Mouse (Mus musculus): ENCODE measurements around the gene Rere. TPM values are rescaled to one million over a fixed set of nuclear protein-coding genes. Genes with fewer than 3 reads are reported as not detected.

Rere gene
- total RNA-seq, 1 experiment: 21.7 TPM

- Histone ChIP-seq H3K9ac (ENCODE audit: insufficient read depth, low read depth, low read length, poor library complexity, severe bottlenecking) (no peak overlapping the region), H3K36me3 (ENCODE audit: control insufficient read depth, insufficient read depth, low read length, poor library complexity, severe bottlenecking) (no peaks in the 10 kb centered on the region), H3K27ac (ENCODE audit: insufficient read depth, low read depth, low read length, poor library complexity, severe bottlenecking) (no peak overlapping the region), H3K4me1 (ENCODE audit: control insufficient read depth in 2 of 2, insufficient read depth in 2 of 2, low read length in 2 of 2, poor library complexity in 1 of 2) (peaks cover 0 to 7% of the 10 kb centered on the region in 2 experiments; a peak in 1 of 4 replicates), H3K9me3 (ENCODE audit: control insufficient read depth, insufficient read depth, low read depth, low read length) (no peaks in the 10 kb centered on the region), H3K4me3 (ENCODE audit: insufficient read depth in 1 of 2, low read depth in 1 of 2, low read length in 2 of 2, poor library complexity in 1 of 2, severe bottlenecking in 1 of 2) (no peak overlapping the region)
- no peak for TF ChIP-seq HCFC1 (IDR thresholded peaks at IDR 0.05; ENCODE audit: borderline replicate concordance, insufficient read depth, low read length)
- TF ChIP-seq CHD2 (IDR thresholded peaks at IDR 0.05; ENCODE audit: low read depth, low read length): no peak
- TF ChIP-seq ZC3H11A (IDR thresholded peaks at IDR 0.05; ENCODE audit: borderline replicate concordance, low read depth, low read length): no peak
- TF ChIP-seq MAFK (IDR thresholded peaks at IDR 0.05; ENCODE audit: insufficient read depth, low read depth, low read length): no peak
- TF ChIP-seq ZNF384 (IDR thresholded peaks at IDR 0.05; ENCODE audit: low read depth, low read length): no peak
- DNase-seq (ENCODE audit: low read depth, low spot score): no peak
- in situ Hi-C loops (cut with MboI; ENCODE audit: low sequenced_read_pairs in 2 of 2, unreplicated experiment in 2 of 2): no loop called here
These were observed 21.3 kb downstream of the Rere start for GRCm38 (mm10) chr4:150302726-150303125.

- Histone ChIP-seq H3K4me3 (ENCODE audit: insufficient read depth in 1 of 2, low read depth in 1 of 2, low read length in 2 of 2, poor library complexity in 1 of 2, severe bottlenecking in 1 of 2) (no peak overlapping the region), H3K27ac (ENCODE audit: insufficient read depth, low read depth, low read length, poor library complexity, severe bottlenecking) (no peak overlapping the region), H3K9me3 (ENCODE audit: control insufficient read depth, insufficient read depth, low read depth, low read length) (no peaks in the 10 kb centered on the region), H3K4me1 (ENCODE audit: control insufficient read depth in 2 of 2, insufficient read depth in 2 of 2, low read length in 2 of 2, poor library complexity in 1 of 2) (peaks cover 0 to 9% of the 10 kb centered on the region in 2 experiments; a peak in 1 of 4 replicates), H3K36me3 (ENCODE audit: control insufficient read depth, insufficient read depth, low read length, poor library complexity, severe bottlenecking) (no peaks in the 10 kb centered on the region), H3K9ac (ENCODE audit: insufficient read depth, low read depth, low read length, poor library complexity, severe bottlenecking) (no peak overlapping the region)
- TF ChIP-seq HCFC1 (IDR thresholded peaks at IDR 0.05; ENCODE audit: borderline replicate concordance, insufficient read depth, low read length) (no peak), ZC3H11A (IDR thresholded peaks at IDR 0.05; ENCODE audit: borderline replicate concordance, low read depth, low read length) (no peak), CHD2 (IDR thresholded peaks at IDR 0.05; ENCODE audit: low read depth, low read length) (no peak), ZNF384 (IDR thresholded peaks at IDR 0.05; ENCODE audit: low read depth, low read length) (no peak), MAFK (IDR thresholded peaks at IDR 0.05; ENCODE audit: insufficient read depth, low read depth, low read length) (no peak)
- in situ Hi-C loops (cut with MboI; ENCODE audit: low sequenced_read_pairs in 2 of 2, unreplicated experiment in 2 of 2): no loop called here
- DNase-seq (ENCODE audit: low read depth, low spot score): no peak
These were observed 25.3 kb downstream of the Rere start for GRCm38 (mm10) chr4:150306701-150307100.

GRCm38 (mm10) chr4:150307226-150307625, 25.8 kb downstream of the Rere start:
- H3K9me3 ChIP-seq (ENCODE audit: control insufficient read depth, insufficient read depth, low read depth, low read length): no peaks in the 10 kb centered on the region
- no peak for DNase-seq (ENCODE audit: low read depth, low spot score)
- H3K4me1 ChIP-seq (ENCODE audit: control insufficient read depth in 2 of 2, insufficient read depth in 2 of 2, low read length in 2 of 2, poor library complexity in 1 of 2): peaks cover 0 to 9% of the 10 kb centered on the region in 2 experiments; a peak in 1 of 4 replicates
- TF ChIP-seq CHD2 (IDR thresholded peaks at IDR 0.05; ENCODE audit: low read depth, low read length) (no peak), HCFC1 (IDR thresholded peaks at IDR 0.05; ENCODE audit: borderline replicate concordance, insufficient read depth, low read length) (no peak), MAFK (IDR thresholded peaks at IDR 0.05; ENCODE audit: insufficient read depth, low read depth, low read length) (no peak), ZNF384 (IDR thresholded peaks at IDR 0.05; ENCODE audit: low read depth, low read length) (no peak), ZC3H11A (IDR thresholded peaks at IDR 0.05; ENCODE audit: borderline replicate concordance, low read depth, low read length) (no peak)
- no peaks in the 10 kb centered on the region for H3K36me3 ChIP-seq (ENCODE audit: control insufficient read depth, insufficient read depth, low read length, poor library complexity, severe bottlenecking)
- no peak overlapping the region for H3K4me3 ChIP-seq (ENCODE audit: insufficient read depth in 1 of 2, low read depth in 1 of 2, low read length in 2 of 2, poor library complexity in 1 of 2, severe bottlenecking in 1 of 2)
- in situ Hi-C loops (cut with MboI; ENCODE audit: low sequenced_read_pairs in 2 of 2, unreplicated experiment in 2 of 2): no loop called here
- no peak overlapping the region for H3K27ac ChIP-seq (ENCODE audit: insufficient read depth, low read depth, low read length, poor library complexity, severe bottlenecking)
- no peak overlapping the region for H3K9ac ChIP-seq (ENCODE audit: insufficient read depth, low read depth, low read length, poor library complexity, severe bottlenecking)

GRCm38 (mm10) chr4:150311431-150311830, 30.0 kb downstream of the Rere start:
- TF ChIP-seq CHD2 (IDR thresholded peaks at IDR 0.05; ENCODE audit: low read depth, low read length) (no peak), ZC3H11A (IDR thresholded peaks at IDR 0.05; ENCODE audit: borderline replicate concordance, low read depth, low read length) (no peak), MAFK (IDR thresholded peaks at IDR 0.05; ENCODE audit: insufficient read depth, low read depth, low read length) (no peak), HCFC1 (IDR thresholded peaks at IDR 0.05; ENCODE audit: borderline replicate concordance, insufficient read depth, low read length) (no peak), ZNF384 (IDR thresholded peaks at IDR 0.05; ENCODE audit: low read depth, low read length) (no peak)

More at GRCm38 (mm10) chr4:150311431-150311830, 30.0 kb downstream of the Rere start:
- in situ Hi-C loops (cut with MboI; ENCODE audit: low sequenced_read_pairs in 2 of 2, unreplicated experiment in 2 of 2): no loop called here
- Histone ChIP-seq H3K4me3 (ENCODE audit: insufficient read depth in 1 of 2, low read depth in 1 of 2, low read length in 2 of 2, poor library complexity in 1 of 2, severe bottlenecking in 1 of 2) (no peak overlapping the region), H3K27ac (ENCODE audit: insufficient read depth, low read depth, low read length, poor library complexity, severe bottlenecking) (no peak overlapping the region), H3K36me3 (ENCODE audit: control insufficient read depth, insufficient read depth, low read length, poor library complexity, severe bottlenecking) (no peaks in the 10 kb centered on the region), H3K9ac (ENCODE audit: insufficient read depth, low read depth, low read length, poor library complexity, severe bottlenecking) (no peak overlapping the region), H3K9me3 (ENCODE audit: control insufficient read depth, insufficient read depth, low read depth, low read length) (no peaks in the 10 kb centered on the region), H3K4me1 (ENCODE audit: control insufficient read depth in 2 of 2, insufficient read depth in 2 of 2, low read length in 2 of 2, poor library complexity in 1 of 2) (peaks cover 0 to 6% of the 10 kb centered on the region in 2 experiments; a peak in 1 of 4 replicates)
- DNase-seq (ENCODE audit: low read depth, low spot score): no peak
